Mouse (Mus musculus) heart, embryonic 13.5 days (tissue): ENCODE measurements around the gene Hist1h2ba. TPM values are rescaled to one million over a fixed set of nuclear protein-coding genes. Genes with fewer than 3 reads are reported as not detected.

Source experiments
- ATAC-seq: fragments of 200-750 bp; cut with Nextera tagmentation; 2 replicates; pipeline ENCODE4 v1.8.0; 2017; ENCODE audit warnings: moderate TSS enrichment; ENCODE audit not compliant: insufficient number of reproducible peaks, low FRiP score, low TSS enrichment; ENCODE audit errors: extremely low read depth
- H3K27ac ChIP-seq: fragments of 300-500 bp; sonication (generic); replicated peaks from 2 replicates; pipeline ENCODE4 v1.5.1; 2015; ENCODE audit warnings: moderate library complexity, mild to moderate bottlenecking, inconsistent platforms
- H3K27me3 ChIP-seq: fragments of 300-500 bp; sonication (generic); replicated peaks from 2 replicates; pipeline ENCODE4 v1.6.1; 2015; ENCODE audit warnings: mild to moderate bottlenecking, inconsistent platforms
- H3K36me3 ChIP-seq: fragments of 300-500 bp; sonication (generic); 2 replicates; pipeline ENCODE4 v1.6.1; 2015; ENCODE audit warnings: mild to moderate bottlenecking, inconsistent platforms
- H3K4me1 ChIP-seq: fragments of 300-500 bp; sonication (generic); 2 replicates; pipeline ENCODE4 v1.6.1; 2015; ENCODE audit warnings: inconsistent platforms
- H3K4me2 ChIP-seq: fragments of 300-500 bp; sonication (generic); 2 replicates; pipeline ENCODE4 v1.6.1; 2015; ENCODE audit warnings: inconsistent platforms, mild to moderate bottlenecking, moderate library complexity
- H3K4me3 ChIP-seq: fragments of 300-500 bp; sonication (generic); 2 replicates; pipeline ENCODE4 v1.5.1; 2015; ENCODE audit warnings: moderate library complexity, mild to moderate bottlenecking, inconsistent platforms
- H3K9ac ChIP-seq: fragments of 300-500 bp; sonication (generic); 2 replicates; pipeline ENCODE4 v1.6.1; 2015; ENCODE audit warnings: inconsistent platforms, mild to moderate bottlenecking, moderate library complexity
- H3K9me3 ChIP-seq: fragments of 300-500 bp; sonication (generic); 2 replicates; pipeline ENCODE4 v1.6.1; 2016; ENCODE audit warnings: inconsistent platforms
- WGBS: fragments of 180-500 bp; shearing (Covaris S2); methylation state at CpG from one replicate; pipeline ENCODE4 v1.1.7; 2015; ENCODE audit warnings: mixed read lengths; 5-methylcytosine and 5-hydroxymethylcytosine counted together
- microRNA-seq: library from miRNA; unstranded; fragments of <30 nt; microRNA quantifications from one replicate; pipeline ENCODE4, GENCODE M21; 2016
- polyA plus RNA-seq: library from polyadenylated mRNA; unstranded; fragments of >200 nt; fragmentation: Nextera tagmentation; extraction: Ambion mirVana; gene quantifications from 2 replicates; pipeline ENCODE4 v1.2.1, GENCODE M21; 2015

The Hist1h2ba gene
- polyA plus RNA-seq, 1 experiment from 2014 or later = not detected

GRCm38 (mm10) chr13:23906906-23907305, 27.1 kb downstream of the Hist1h2ba start:
- H3K4me2 ChIP-seq = no peak overlapping the region
- no peaks in the 10 kb centered on the region for H3K4me1 ChIP-seq
- WGBS = 82% methylated on average over 5 of the region's 5 CpGs
- H3K4me3 ChIP-seq = no peak overlapping the region
- H3K27me3 ChIP-seq = no peaks in the 10 kb centered on the region; the same call in 1 of the 2 replicates
- H3K9ac ChIP-seq = no peak overlapping the region
- no peaks in the 10 kb centered on the region for H3K36me3 ChIP-seq
- ATAC-seq = no peak
- no peak overlapping the region for H3K27ac ChIP-seq
- no peaks in the 10 kb centered on the region for H3K9me3 ChIP-seq

- H3K9ac ChIP-seq = no peak overlapping the region
- no peak for ATAC-seq
- no peak overlapping the region for H3K27ac ChIP-seq
- H3K36me3 ChIP-seq = no peaks in the 10 kb centered on the region
- H3K4me3 ChIP-seq = no peak overlapping the region
- no peaks in the 10 kb centered on the region for H3K9me3 ChIP-seq
- no peaks in the 10 kb centered on the region for H3K4me1 ChIP-seq
- peaks cover 17% of the 10 kb centered on the region for H3K27me3 ChIP-seq
- WGBS = 29% methylated on average over 6 of the region's 6 CpGs
- H3K4me2 ChIP-seq = no peak overlapping the region
Observed at GRCm38 (mm10) chr13:23898242-23898641, 35.7 kb downstream of the Hist1h2ba start.

- no peaks in the 10 kb centered on the region for H3K36me3 ChIP-seq
- H3K4me1 ChIP-seq = peaks cover 4% of the 10 kb centered on the region; the same call in 1 of the 2 replicates
- no peak overlapping the region for H3K4me3 ChIP-seq
- no peak overlapping the region for H3K27ac ChIP-seq
- H3K9ac ChIP-seq = no peak overlapping the region
- H3K4me2 ChIP-seq = no peak overlapping the region
- no peaks in the 10 kb centered on the region for H3K9me3 ChIP-seq
- 49% methylated on average over 4 of the region's 4 CpGs for WGBS
- peaks cover 12% of the 10 kb centered on the region for H3K27me3 ChIP-seq
- ATAC-seq = no peak
Observed at GRCm38 (mm10) chr13:23893269-23893593, 40.7 kb downstream of the Hist1h2ba start.

GRCm38 (mm10) chr13:23892592-23893268, 41.2 kb downstream of the Hist1h2ba start:
- WGBS = 29% methylated on average over 9 of the region's 9 CpGs
- no peak for ATAC-seq
- no peaks in the 10 kb centered on the region for H3K9me3 ChIP-seq

GRCm38 (mm10) chr13:23889011-23889605, 44.8 kb downstream of the Hist1h2ba start:
- ATAC-seq = no peak
- H3K27ac ChIP-seq = no peak overlapping the region
- H3K4me2 ChIP-seq = no peak overlapping the region
- WGBS = 56% methylated on average over 6 of the region's 6 CpGs
- H3K36me3 ChIP-seq = no peaks in the 10 kb centered on the region
- H3K4me1 ChIP-seq = peaks cover 4% of the 10 kb centered on the region; the same call in 1 of the 2 replicates
- H3K9me3 ChIP-seq = no peaks in the 10 kb centered on the region
- no peak overlapping the region for H3K4me3 ChIP-seq
- H3K9ac ChIP-seq = no peak overlapping the region
- no peaks in the 10 kb centered on the region for H3K27me3 ChIP-seq

More at GRCm38 (mm10) chr13:23892592-23893268, 41.2 kb downstream of the Hist1h2ba start:
- H3K9ac ChIP-seq = no peak overlapping the region
- H3K4me3 ChIP-seq = no peak overlapping the region
- H3K4me1 ChIP-seq = peaks cover 4% of the 10 kb centered on the region; the same call in 1 of the 2 replicates
- no peak overlapping the region for H3K27ac ChIP-seq
- H3K27me3 ChIP-seq = peaks cover 10% of the 10 kb centered on the region
- no peak overlapping the region for H3K4me2 ChIP-seq
- no peaks in the 10 kb centered on the region for H3K36me3 ChIP-seq

- Histone ChIP-seq H3K9me3 (no peaks in the 10 kb centered on the region), H3K4me2 (no peak overlapping the region), H3K4me3 (no peak overlapping the region), H3K27ac (no peak overlapping the region), H3K4me1 (no peaks in the 10 kb centered on the region), H3K27me3 (no peaks in the 10 kb centered on the region), H3K36me3 (no peaks in the 10 kb centered on the region), H3K9ac (no peak overlapping the region)
- WGBS = 72% methylated on average over 3 of the region's 3 CpGs
- no peak for ATAC-seq
Observed at GRCm38 (mm10) chr13:23887026-23887725, 46.8 kb downstream of the Hist1h2ba start.

GRCm38 (mm10) chr13:23885540-23885939, 48.4 kb downstream of the Hist1h2ba start:
- Histone ChIP-seq H3K27me3 (no peaks in the 10 kb centered on the region), H3K36me3 (no peaks in the 10 kb centered on the region), H3K9ac (no peak overlapping the region), H3K4me2 (no peak overlapping the region), H3K4me1 (no peaks in the 10 kb centered on the region), H3K9me3 (no peaks in the 10 kb centered on the region), H3K27ac (no peak overlapping the region), H3K4me3 (no peak overlapping the region)
- ATAC-seq = no peak
- WGBS = 34% methylated on average over 2 of the region's 2 CpGs

Small RNA genes within 50 kb of the gene (microRNA-seq; reads per million reads assigned to microRNA genes)
- gene Gm44344 = not detected

Other genes starting within 250 kb of the Hist1h2ba start
- gene Hist1h2bc, start 250.0 kb downstream of the Hist1h2ba start, polyA plus RNA-seq = 50.1 and 54.5 TPM in 2 replicates
- not detected in 2 replicates for gene Hist1h1t, start 238.3 kb downstream of the Hist1h2ba start, polyA plus RNA-seq
- gene Hist1h4c, start 235.7 kb downstream of the Hist1h2ba start, polyA plus RNA-seq = 2.4 and 3.7 TPM in 2 replicates
- gene Hfe, start 223.3 kb downstream of the Hist1h2ba start, polyA plus RNA-seq = 10.3 and 10.7 TPM in 2 replicates
- gene Hist1h1c, start 195.3 kb downstream of the Hist1h2ba start, polyA plus RNA-seq = 31.2 and 33.8 TPM in 2 replicates
- 2.7 and 3.8 TPM in 2 replicates for gene Hist1h3c, start 188.6 kb downstream of the Hist1h2ba start, polyA plus RNA-seq
- gene Hist1h2bb, start 187.4 kb downstream of the Hist1h2ba start, polyA plus RNA-seq = 1.6 and 2.2 TPM in 2 replicates
- gene Hist1h2ab, start 183.0 kb downstream of the Hist1h2ba start, polyA plus RNA-seq = 20.1 and 20.3 TPM in 2 replicates
- gene Hist1h3b, start 181.9 kb downstream of the Hist1h2ba start, polyA plus RNA-seq = 5.5 and 6.3 TPM in 2 replicates
- gene Hist1h4b, start 177.1 kb downstream of the Hist1h2ba start, polyA plus RNA-seq = 2.3 and 2.8 TPM in 2 replicates
- gene Hist1h4a, start 172.9 kb downstream of the Hist1h2ba start, polyA plus RNA-seq = not detected in 2 replicates
- gene Hist1h3a, start 171.8 kb downstream of the Hist1h2ba start, polyA plus RNA-seq = 1.9 and 3.5 TPM in 2 replicates
- gene Hist1h1a, start 170.5 kb downstream of the Hist1h2ba start, polyA plus RNA-seq = 1.5 and 1.6 TPM in 2 replicates
- gene Trim38, start 164.2 kb downstream of the Hist1h2ba start, polyA plus RNA-seq = 0.09 and 0.20 TPM in 2 replicates
- gene Slc17a2, start 127.2 kb downstream of the Hist1h2ba start, polyA plus RNA-seq = 0.05 TPM in 1 of 2 replicates, not detected in the other
- 0.08 TPM in 1 of 2 replicates, not detected in the other for gene Slc17a3, start 94.7 kb downstream of the Hist1h2ba start, polyA plus RNA-seq
- not detected in 2 replicates for gene Slc17a1, start 66.4 kb downstream of the Hist1h2ba start, polyA plus RNA-seq
- not detected in 2 replicates for gene Slc17a4, start 19.1 kb downstream of the Hist1h2ba start, polyA plus RNA-seq
- gene Hist1h2aa, start 306 bp upstream of the Hist1h2ba start, polyA plus RNA-seq = not detected in 2 replicates
- not detected in 2 replicates for gene Scgn, start 57.1 kb upstream of the Hist1h2ba start, polyA plus RNA-seq